Mouse (Mus musculus) monocyte, adult 2 months (primary cell): ENCODE measurements around the gene Wdfy4.

Experiments
- DNase-seq, 2 experiments: peaks; one replicate each; pipeline ENCODE4 v3.0.0; 2022; ENCODE audit warnings: low spot score in 2 of 2, low read depth in 1 of 2

The Wdfy4 gene

GRCm38 (mm10) chr14:32991082-32991481 lies 194.2 kb downstream of the Wdfy4 start, which contains the start of gene Lrrc18:
Gene Lrrc18, plus strand, starts transcription at chr14:32991382.
- no peak for DNase-seq

DNA sequence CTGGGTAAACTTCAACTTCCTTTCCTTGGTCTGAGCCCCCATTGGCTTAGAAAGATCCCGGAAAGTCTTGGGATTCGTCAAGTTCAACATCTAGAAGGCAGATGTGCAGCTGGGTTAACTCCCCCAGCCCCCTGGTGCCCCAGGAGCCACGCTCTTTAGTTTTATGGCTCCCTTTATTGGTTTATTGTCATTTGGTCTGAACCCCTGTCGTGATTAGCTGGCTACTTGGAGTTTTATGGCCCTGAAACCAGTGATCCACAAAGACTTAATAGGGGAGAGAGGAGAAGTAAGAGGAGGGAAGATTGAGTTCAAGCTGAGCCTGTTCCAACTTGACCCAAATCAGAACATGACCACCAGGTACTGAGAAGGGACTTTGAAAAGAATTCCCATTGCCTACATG lies 198.6 kb downstream of the Wdfy4 start:
- DNase-seq = no peak

- no peak for DNase-seq
These were observed 201.1 kb downstream of the Wdfy4 start for GRCm38 (mm10) chr14:32984176-32984738.

DNA sequence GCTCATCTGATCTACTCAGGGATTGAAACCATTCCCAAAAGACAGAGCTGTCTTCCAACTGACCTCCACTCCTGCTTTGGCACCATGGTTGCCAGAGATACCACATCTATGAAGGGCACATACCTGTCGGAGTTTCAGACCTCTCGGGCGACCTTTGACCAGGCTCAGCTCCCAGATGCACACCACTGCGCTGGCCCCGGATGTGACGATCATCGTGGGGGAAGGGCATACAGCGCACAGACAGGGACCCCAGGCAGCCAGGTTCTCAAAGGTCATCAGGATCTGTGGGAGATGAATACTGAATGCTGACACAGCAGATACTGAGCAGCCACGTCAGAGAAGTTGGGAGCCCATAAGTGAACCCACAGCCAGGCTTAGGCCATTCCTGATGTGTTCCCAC lies 214.6 kb downstream of the Wdfy4 start:
- no peak for DNase-seq

GRCm38 (mm10) chr14:32964742-32965141 lies 220.6 kb downstream of the Wdfy4 start:
- DNase-seq = no peak

DNA sequence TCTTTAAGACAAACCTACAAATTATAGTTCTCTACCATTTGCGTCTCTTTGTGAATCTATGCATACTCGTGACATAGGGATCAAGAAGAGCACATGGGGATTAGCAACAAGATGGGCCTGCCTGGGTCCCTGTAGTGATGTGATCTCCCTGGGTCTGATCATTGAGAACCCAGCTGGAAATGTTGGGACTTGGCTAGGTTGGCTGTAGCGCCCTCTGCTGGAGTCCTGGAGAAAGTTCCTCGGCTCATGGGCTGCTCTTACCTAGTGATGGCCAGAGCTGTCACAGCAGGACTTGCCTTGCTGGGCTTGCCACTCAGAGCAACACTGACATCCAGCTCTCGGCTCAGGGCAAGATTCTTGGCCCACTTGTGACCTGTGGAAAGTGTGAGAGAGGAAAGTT lies 224.8 kb downstream of the Wdfy4 start:
- DNase-seq = no peak

GRCm38 (mm10) chr14:32958671-32959070 lies 226.6 kb downstream of the Wdfy4 start:
- no peak for DNase-seq

DNA sequence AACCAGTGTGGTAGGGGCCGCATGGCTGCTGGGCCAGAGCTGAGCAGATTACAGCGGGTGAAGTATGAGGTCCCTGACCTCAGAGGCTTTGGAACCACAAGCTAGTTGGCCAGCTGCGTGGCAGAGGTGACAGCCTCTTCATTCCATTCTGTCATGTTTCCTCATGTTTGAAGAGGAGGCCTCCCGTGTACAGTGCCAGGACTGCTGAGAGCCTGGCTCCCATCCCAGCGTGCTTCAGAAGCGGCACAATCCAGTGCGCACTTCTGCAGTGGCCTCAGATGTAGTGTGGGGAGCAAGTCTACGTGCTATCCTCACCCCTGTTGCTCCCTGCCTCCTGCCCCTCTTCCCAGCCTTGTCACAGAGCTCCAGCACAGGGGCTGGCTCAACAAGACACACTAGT lies 228.8 kb downstream of the Wdfy4 start:
- DNase-seq = no peak

DNA sequence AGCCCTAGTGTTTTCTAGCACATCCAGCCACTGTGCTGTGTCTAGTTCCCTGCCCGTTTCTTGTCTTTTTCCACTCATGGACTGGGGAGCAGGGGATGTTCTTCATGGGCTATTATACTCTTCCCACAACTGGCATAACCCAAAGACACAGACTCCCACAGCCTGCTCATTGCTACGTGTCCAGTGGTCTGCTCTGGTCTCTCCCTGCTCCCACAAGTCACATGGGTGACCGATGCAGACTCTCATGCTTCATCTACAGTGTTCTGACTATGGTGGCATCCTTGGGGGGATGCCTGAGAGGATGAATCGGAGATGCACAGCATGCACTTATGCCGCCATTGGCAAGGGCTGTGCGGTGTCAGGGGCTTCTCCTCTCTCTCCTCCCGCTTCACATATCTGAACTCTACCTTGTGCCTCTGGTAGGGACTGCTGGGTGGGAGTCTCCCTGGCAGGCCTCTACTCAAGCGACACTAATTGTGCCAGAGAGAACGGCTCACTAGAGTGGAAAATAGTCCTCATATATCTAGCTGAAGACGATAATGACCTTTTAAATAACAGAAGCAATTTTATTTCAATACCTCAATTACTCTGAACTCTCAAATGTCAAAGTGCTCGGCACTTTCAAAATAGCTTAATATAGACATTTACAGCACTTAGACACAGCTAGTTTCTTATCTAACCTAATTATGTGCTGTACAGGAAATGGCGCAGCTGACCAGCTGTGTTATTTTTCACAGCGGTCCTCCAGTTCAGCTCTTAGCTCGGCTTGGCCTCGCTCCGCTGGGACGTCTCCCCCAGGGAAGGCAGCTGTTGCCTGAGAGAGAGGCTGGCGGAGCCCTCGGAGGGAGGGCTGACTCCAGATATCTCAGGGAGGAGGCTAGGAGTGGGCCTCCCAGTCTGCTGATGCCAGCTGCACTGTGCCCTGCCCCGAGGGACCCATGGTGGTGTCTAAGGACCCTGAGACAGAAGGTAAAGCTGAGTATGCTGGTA lies 234.7 kb downstream of the Wdfy4 start:
- DNase-seq = no peak

GRCm38 (mm10) chr14:32947512-32947911 lies 237.8 kb downstream of the Wdfy4 start:
- DNase-seq = no peak

DNA sequence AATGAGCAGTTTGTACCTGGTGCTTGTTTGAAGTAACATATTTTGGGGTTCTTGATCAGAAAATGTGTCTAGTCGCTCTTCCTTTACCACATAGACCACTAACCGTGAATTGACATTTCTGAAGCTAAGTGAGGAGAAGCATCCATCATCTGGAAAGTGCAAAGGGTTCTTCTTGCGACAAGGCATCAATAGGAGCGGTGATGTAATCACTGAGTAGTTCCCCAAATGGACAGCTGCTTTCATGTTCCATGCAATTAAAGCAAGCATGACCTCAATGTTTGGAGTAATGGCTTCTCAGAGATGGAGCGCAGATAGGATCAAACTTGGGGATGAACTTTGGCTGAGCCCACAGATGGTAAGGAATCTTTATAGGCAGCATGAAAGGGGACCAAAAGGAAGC lies 246.1 kb downstream of the Wdfy4 start:
- DNase-seq = no peak

DNA sequence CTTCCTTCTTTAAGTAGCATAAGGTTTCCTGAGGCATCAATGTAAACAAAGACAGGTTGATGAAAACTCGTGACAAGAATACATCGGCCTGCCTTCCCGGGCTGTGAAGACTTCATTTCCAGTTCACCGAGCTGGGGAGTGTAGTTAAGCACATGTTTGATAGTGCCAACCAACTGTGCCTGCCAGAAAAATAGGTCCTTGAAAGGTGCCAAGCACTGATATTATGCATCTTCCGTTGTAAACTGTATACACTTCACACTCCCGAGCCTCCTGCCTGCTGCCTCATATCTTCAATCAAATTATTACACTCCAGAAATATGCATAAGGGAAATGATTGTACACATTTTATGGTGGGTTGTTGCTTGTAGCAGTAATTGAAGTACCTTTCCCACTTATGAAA lies 251.2 kb downstream of the Wdfy4 start:
- DNase-seq = no peak

- no peak for DNase-seq
These were observed 253.1 kb downstream of the Wdfy4 start for GRCm38 (mm10) chr14:32932220-32932619.

DNA sequence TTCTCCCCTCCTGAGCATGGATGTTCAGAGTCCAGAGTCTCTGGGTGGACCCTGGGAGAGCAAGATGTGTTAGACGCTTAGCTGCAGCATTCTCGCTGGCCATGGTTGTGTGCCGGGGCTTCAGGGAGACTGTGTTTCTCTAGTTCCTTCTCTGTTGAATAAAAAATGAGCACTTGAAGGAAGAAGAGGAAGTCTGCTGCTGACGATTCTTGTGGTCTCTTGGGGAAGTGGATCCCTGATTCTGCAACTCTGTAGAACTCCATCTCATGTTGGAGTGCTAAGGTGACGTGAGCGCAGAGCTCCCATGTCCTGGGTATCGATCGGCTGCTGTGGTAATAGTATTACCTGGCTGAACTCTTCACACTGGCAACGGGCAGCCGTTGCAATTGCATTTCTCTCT lies 253.6 kb downstream of the Wdfy4 start:
- DNase-seq = peak; percentile 22 to 31

DNA sequence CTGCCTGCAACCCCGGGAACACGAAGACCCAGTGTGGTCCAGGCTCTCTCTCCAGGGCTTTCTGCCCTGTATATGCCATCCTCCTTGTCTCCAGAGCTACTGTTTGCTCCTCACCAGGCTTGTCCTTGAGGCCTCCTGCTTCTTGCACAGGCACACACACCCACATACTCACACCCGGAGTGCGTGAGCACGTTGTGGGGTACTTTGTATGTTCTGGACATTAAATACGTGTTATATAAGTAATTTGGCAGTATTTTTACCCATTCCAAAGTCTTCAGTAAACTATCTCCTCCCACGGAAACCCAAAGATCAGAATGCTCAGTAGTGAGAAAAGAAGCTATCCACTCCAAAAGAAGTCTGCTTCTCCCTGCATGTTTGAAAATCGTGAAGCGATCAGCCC lies 261.4 kb downstream of the Wdfy4 start:
- DNase-seq = no peak

DNA sequence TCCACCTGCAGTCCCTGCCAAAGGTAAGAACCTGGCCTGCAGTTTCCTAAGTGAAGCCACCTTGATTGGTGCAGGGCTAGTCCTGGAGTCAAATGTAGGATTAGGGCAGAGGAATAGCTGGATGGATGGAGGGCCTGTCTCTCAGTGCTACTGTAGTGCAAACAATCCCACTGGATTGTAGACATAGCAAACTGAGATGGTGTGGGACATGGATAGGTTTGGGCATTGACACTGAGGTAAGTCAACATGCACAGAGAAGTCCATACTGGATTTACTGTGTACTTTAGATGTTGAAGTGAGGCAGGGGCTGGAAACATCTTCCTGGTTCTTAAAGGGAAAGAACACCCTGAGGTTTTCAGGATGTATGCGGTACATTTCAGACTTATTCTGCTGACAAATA lies 267.4 kb downstream of the Wdfy4 start:
- no peak for DNase-seq

DNA sequence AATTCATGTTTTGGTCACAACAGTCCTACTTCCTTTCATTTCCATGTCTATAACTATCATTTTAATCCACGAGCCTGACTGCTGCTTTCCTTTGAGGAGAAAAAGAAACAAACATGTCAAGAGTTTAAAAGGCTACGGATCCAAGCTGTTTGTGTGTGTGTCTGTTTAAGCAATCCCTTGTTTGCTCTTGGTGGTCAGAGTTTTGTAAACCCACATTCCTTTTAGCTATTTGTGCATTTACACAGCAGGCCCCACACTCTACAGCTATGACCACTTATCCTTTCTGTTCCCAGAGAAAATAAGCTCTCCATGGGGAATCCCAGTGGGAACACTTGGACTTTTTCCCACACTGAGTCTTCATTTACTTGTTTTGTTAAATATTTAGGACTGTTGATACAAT lies 269.9 kb downstream of the Wdfy4 start:
- no peak for DNase-seq

DNA sequence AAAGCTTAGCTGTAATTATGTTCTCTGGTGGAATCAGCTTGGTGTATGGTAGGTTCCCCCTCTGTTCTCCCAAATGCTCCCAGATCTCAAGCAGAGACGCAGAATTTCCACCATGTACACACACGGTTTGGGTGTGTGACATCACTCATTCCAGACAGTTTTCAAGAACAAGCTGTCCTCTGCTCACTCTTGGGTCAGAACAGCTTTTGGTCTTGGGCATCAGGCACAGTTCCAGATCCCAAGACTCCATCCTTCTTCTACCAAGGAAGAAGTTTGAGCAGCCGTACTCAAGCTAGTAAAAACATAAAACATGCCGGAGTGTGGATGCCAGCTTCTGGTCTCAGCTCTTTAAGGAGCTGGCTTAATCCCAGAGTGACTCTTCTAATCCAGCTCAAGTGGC lies 274.1 kb downstream of the Wdfy4 start:
- no peak for DNase-seq
